ENCODE assay signal across 17 mouse cellular contexts in the genomic region with DNA sequence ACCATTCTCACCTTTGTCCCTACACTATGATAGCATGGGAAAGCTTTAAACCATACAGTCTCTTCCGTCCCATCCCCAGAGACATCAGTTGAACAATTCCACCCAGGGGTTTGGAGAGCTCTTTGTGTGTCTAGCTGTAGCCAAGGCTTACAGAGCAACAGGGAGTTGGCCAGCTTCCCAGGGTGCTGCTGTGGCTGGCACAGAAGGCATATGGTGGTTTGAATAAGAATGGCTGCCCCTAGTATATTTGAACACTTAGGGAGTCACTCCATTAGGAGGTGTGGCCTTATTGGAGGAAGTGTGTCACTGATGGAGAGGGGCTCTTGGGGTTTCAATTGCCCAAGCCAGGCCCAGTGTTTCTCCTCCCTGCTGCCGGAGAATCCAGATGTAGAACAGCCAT. TPM values are rescaled to one million over a fixed set of nuclear protein-coding genes. Genes with fewer than 3 reads are reported as not detected.
DNase-seq lines count a peak whose midpoint lies in the region; ATAC-seq and TF ChIP-seq lines count a peak whose summit lies in the region.
"Had no signal": no experiment of that assay in that cellular context is flagged by ENCODE, and none has a peak within 500 bp of the region (broad histone marks: within the 10 kb centered on the region; RNA-seq: fewer than 3 reads in every experiment).

No protein-coding gene starts in this region.

- H3K4me2 ChIP-seq in midbrain, embryonic 14.5 days (ENCODE audit: low read length): no peak overlapping the region
- no peak overlapping the region for H3K4me2 ChIP-seq in midbrain, embryonic 16.5 days (ENCODE audit: low read length)
- H3K4me2 ChIP-seq: heart, embryonic 15.5 days; limb, embryonic 12.5 days; lung, embryonic 15.5 days had no signal

- H3K4me1 ChIP-seq in midbrain, embryonic 14.5 days (ENCODE audit: control insufficient read depth, insufficient read depth, low read length): peaks cover 16% of the 10 kb centered on the region
- H3K4me1 ChIP-seq in midbrain, embryonic 16.5 days (ENCODE audit: control insufficient read depth, insufficient read depth, low read length): peaks cover 18% of the 10 kb centered on the region
- H3K4me1 ChIP-seq: heart, embryonic 15.5 days; lung, embryonic 15.5 days had no signal

- H3K27ac ChIP-seq in midbrain, embryonic 14.5 days (replicated peaks; ENCODE audit: low read depth, low read length): no peak overlapping the region
- no peak overlapping the region for H3K27ac ChIP-seq in midbrain, embryonic 16.5 days (ENCODE audit: low read length)
- H3K27ac ChIP-seq in gastrocnemius, adult 2 months: no peak overlapping the region
- H3K27ac ChIP-seq: heart, embryonic 15.5 days; limb, embryonic 12.5 days; lung, embryonic 15.5 days had no signal

- no peak overlapping the region for H3K4me3 ChIP-seq in midbrain, embryonic 14.5 days (replicated peaks; ENCODE audit: low read depth, low read length)
- H3K4me3 ChIP-seq in midbrain, embryonic 16.5 days (ENCODE audit: low read depth, low read length): no peak overlapping the region
- no peak overlapping the region for H3K4me3 ChIP-seq in gastrocnemius, adult 2 months
- H3K4me3 ChIP-seq: heart, embryonic 15.5 days; limb, embryonic 12.5 days; lung, embryonic 15.5 days had no signal

- TF ChIP-seq CTCF in gastrocnemius, adult 2 months (IDR thresholded peaks at IDR 0.05): no peak

- H3K9me3 ChIP-seq in midbrain, embryonic 14.5 days (ENCODE audit: control insufficient read depth, low read length): no peaks in the 10 kb centered on the region
- no peaks in the 10 kb centered on the region for H3K9me3 ChIP-seq in midbrain, embryonic 16.5 days (replicated peaks; ENCODE audit: control insufficient read depth, low read length, poor library complexity, severe bottlenecking)
- H3K9me3 ChIP-seq: heart, embryonic 15.5 days; limb, embryonic 12.5 days; lung, embryonic 15.5 days had no signal

- H3K9ac ChIP-seq in midbrain, embryonic 14.5 days (replicated peaks; ENCODE audit: low read length): no peak overlapping the region
- H3K9ac ChIP-seq in midbrain, embryonic 16.5 days (ENCODE audit: low read depth, low read length): no peak overlapping the region
- H3K9ac ChIP-seq: heart, embryonic 15.5 days; limb, embryonic 12.5 days; lung, embryonic 15.5 days had no signal

- H3K27me3 ChIP-seq in midbrain, embryonic 14.5 days (ENCODE audit: control insufficient read depth, insufficient read depth, low read length): no peaks in the 10 kb centered on the region
- H3K27me3 ChIP-seq in midbrain, embryonic 16.5 days (ENCODE audit: control insufficient read depth, insufficient read depth, low read depth, low read length): no peaks in the 10 kb centered on the region
- H3K27me3 ChIP-seq: heart, embryonic 15.5 days; limb, embryonic 12.5 days; lung, embryonic 15.5 days had no signal

- DNase-seq in frontal cortex, postnatal 14 days (ENCODE audit: low spot score in 2 of 2): peak; percentile 28 to 32
- peak; percentile 72 for DNase-seq in midbrain, embryonic 14.5 days
- peak; percentile 83 to 87 for DNase-seq in cerebellum, postnatal 10 days
- peak; percentile 64 for DNase-seq in right cerebral cortex, postnatal 14 days
- no peak for DNase-seq in gastrocnemius, adult 2 months
- DNase-seq: adrenal gland, postnatal 25 days; gastrocnemius, postnatal 36 days; kidney, postnatal 14 days had no signal

- no peak; the same call in 1 of the 2 replicates for ATAC-seq in frontal cortex, adult (ENCODE audit: low TSS enrichment)
- no peak for ATAC-seq in midbrain, embryonic 14.5 days (ENCODE audit: low FRiP score, low TSS enrichment)
- ATAC-seq in midbrain, embryonic 16.5 days: no peak

- H3K36me3 ChIP-seq in midbrain, embryonic 14.5 days (ENCODE audit: control insufficient read depth, insufficient read depth, low read length): no peaks in the 10 kb centered on the region
- H3K36me3 ChIP-seq in midbrain, embryonic 16.5 days (ENCODE audit: control insufficient read depth, insufficient read depth, low read length): no peaks in the 10 kb centered on the region
- H3K36me3 ChIP-seq: heart, embryonic 15.5 days; limb, embryonic 12.5 days; lung, embryonic 15.5 days had no signal

- 74% methylated on average over 2 of the region's 2 CpGs for WGBS in midbrain, embryonic 14.5 days
- WGBS in midbrain, embryonic 16.5 days: 71% methylated on average over 2 of the region's 2 CpGs

- intact Hi-C loops in gastrocnemius, adult 2 months (cut with DNase I): no loop called here

RNA-seq across cellular contexts. Expression of gene Aym1, which starts 57.5 kb away (rescaled TPM):
- not detected in 2 replicates for polyA plus RNA-seq in midbrain, embryonic 14.5 days (2014; fragmentation: Nextera tagmentation; extraction: Ambion mirVana)
- not detected in 2 replicates for polyA plus RNA-seq in midbrain, embryonic 16.5 days (2015; fragmentation: Nextera tagmentation; extraction: Ambion mirVana)
- not detected for total RNA-seq in gastrocnemius, adult 2 months (2021)
- total RNA-seq: adrenal gland, postnatal 25 days; common myeloid progenitor, adult 5-6 weeks; gastrocnemius, postnatal 36 days; megakaryocyte-erythroid progenitor cell, adult 5-6 weeks had no signal
- polyA plus RNA-seq: heart, embryonic 15.5 days; intestine, embryonic 14.5 days; limb, embryonic 12.5 days; lung, embryonic 15.5 days; stomach, embryonic 16.5 days had no signal
